Mouse (Mus musculus) heart, embryonic 16.5 days (tissue): ENCODE data around the gene Dnmt3c. TPM values are rescaled to one million over a fixed set of nuclear protein-coding genes. Genes with fewer than 3 reads are reported as not detected.
"Not testable (repeated sequence)": the region's sequence is repeated elsewhere in the genome, so short reads cannot be mapped to it uniquely, and the experiment has no call there.

Experiments used
- ATAC-seq: fragments of 200-750 bp; cut with Nextera tagmentation; replicated peaks from 2 replicates; pipeline ENCODE4 v1.8.0; 2017; ENCODE audit warnings: moderate number of reproducible peaks; ENCODE audit not compliant: insufficient read depth, low FRiP score; ENCODE audit errors: extremely low read depth
- H3K27ac ChIP-seq: fragments of 300-500 bp; sonication (generic); 2 replicates; pipeline ENCODE4 v1.5.1; 2014; ENCODE audit warnings: mild to moderate bottlenecking, low read length, control low read depth, moderate library complexity
- H3K27me3 ChIP-seq: fragments of 300-500 bp; sonication (generic); 2 replicates; pipeline ENCODE4 v1.6.1; 2014; ENCODE audit warnings: low read length, mixed read lengths; ENCODE audit not compliant: control insufficient read depth, insufficient read depth
- H3K36me3 ChIP-seq: fragments of 300-500 bp; sonication (generic); 2 replicates; pipeline ENCODE4 v1.6.1; 2014; ENCODE audit not compliant: control insufficient read depth, insufficient read depth
- H3K4me1 ChIP-seq: fragments of 300-500 bp; sonication (generic); 2 replicates; pipeline ENCODE4 v1.6.1; 2014; ENCODE audit warnings: low read length, mixed read lengths; ENCODE audit not compliant: control insufficient read depth, insufficient read depth
- H3K4me2 ChIP-seq: fragments of 300-500 bp; sonication (generic); 2 replicates; pipeline ENCODE4 v1.6.1; 2014; ENCODE audit warnings: low read depth, mild to moderate bottlenecking, control low read depth, low read length
- H3K4me3 ChIP-seq: fragments of 300-500 bp; sonication (generic); 2 replicates; pipeline ENCODE4 v1.5.1; 2014; ENCODE audit warnings: mild to moderate bottlenecking, control low read depth, low read length
- H3K9ac ChIP-seq: fragments of 300-500 bp; sonication (generic); 2 replicates; pipeline ENCODE4 v1.6.1; 2014; ENCODE audit warnings: low read length, control low read depth
- H3K9me3 ChIP-seq: fragments of 300-500 bp; sonication (generic); replicated peaks from 2 replicates; pipeline ENCODE4 v1.6.1; 2016; ENCODE audit warnings: low read length; ENCODE audit not compliant: control insufficient read depth
- WGBS: fragments of 180-500 bp; shearing (Covaris S2); extraction: QIAGEN DNeasy Blood & Tissue Kit; methylation state at CpG from one replicate; pipeline ENCODE4 v1.1.7; 2014; 5-methylcytosine and 5-hydroxymethylcytosine counted together
- polyA plus RNA-seq: library from polyadenylated mRNA; unstranded; fragments of >200 nt; fragmentation: Nextera tagmentation; extraction: Ambion mirVana; gene quantifications from 2 replicates; pipeline ENCODE4 v1.2.1, GENCODE M21; 2015

The Dnmt3c gene
- polyA plus RNA-seq, 1 experiment from 2014 or later, result not detected

DNA sequence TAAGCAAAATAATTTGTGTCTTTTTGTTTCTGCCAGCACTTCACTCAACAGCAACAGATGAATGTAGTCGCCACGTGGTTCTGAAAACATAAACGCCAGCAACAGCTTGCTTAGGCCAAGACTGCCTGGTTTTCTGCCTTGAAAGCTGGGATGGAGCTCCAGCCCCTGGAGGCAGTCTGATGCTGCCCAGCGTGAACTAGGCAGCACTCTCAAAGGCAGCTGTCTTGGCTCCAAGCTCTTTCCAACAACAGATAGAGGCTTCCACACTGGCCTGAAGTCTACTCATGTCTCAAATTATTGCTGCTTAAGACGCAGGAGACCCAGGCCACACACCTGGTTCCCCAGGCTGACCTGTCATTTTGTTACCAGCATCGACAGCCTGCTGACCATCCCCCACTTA, 6.9 kb downstream of the Dnmt3c start:
- Histone ChIP-seq H3K27me3 (no peaks in the 10 kb centered on the region), H3K36me3 (no peaks in the 10 kb centered on the region), H3K9ac (no peak overlapping the region), H3K4me3 (no peak overlapping the region), H3K9me3 (0 out of 2 replicates have a peak, but pooled peaks cover 2% of the 10 kb centered on the region), H3K4me1 (no peaks in the 10 kb centered on the region), H3K4me2 (no peak overlapping the region), H3K27ac (no peak overlapping the region)
- WGBS, result 51% methylated on average over 6 of the region's 6 CpGs
- no peak for ATAC-seq

- H3K4me1 ChIP-seq, result peaks cover 28% of the 10 kb centered on the region
- no peaks in the 10 kb centered on the region for H3K9me3 ChIP-seq
- no peak overlapping the region; the same call in 1 of the 2 replicates for H3K4me2 ChIP-seq
- H3K27me3 ChIP-seq, result no peaks in the 10 kb centered on the region
- peak overlapping the region; percentile 9; the same call in 1 of the 2 replicates for H3K27ac ChIP-seq
- H3K9ac ChIP-seq, result no peak overlapping the region
- peak; percentile 62; the same call in 1 of the 2 replicates for ATAC-seq
- no peak overlapping the region for H3K4me3 ChIP-seq
- 30% methylated on average over 8 of the region's 8 CpGs for WGBS
- no peaks in the 10 kb centered on the region for H3K36me3 ChIP-seq
These were observed 14.4 kb downstream of the Dnmt3c start for GRCm38 (mm10) chr2:153710701-153711330.

DNA sequence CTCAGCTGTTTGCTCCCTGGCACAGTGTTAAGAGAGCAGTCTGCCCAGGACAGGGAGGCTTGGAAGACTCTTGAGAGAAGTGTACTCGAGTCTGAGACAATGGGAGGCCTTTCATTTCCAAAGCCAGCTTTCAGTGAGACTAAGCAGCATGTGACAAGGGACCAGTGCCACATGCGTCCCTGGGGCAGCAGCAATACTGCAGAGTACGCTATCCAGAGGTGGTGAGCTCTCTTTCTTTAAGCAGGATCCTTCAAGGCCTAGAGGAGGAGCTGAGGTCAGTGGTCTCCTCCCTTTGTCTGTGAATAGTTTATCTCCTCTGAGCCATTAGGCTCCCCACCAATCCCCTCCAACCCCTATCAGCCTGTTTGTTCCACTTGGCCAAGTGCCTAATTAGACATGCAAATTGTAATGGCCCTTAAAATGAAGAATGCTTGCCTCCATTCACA, 16.2 kb downstream of the Dnmt3c start:
- H3K4me3 ChIP-seq, result no peak overlapping the region
- H3K36me3 ChIP-seq, result no peaks in the 10 kb centered on the region
- no peaks in the 10 kb centered on the region for H3K9me3 ChIP-seq
- H3K4me2 ChIP-seq, result peak overlapping the region; percentile 12; the same call in 1 of the 2 replicates
- ATAC-seq, result no peak
- peak overlapping the region; percentile 82 for H3K27ac ChIP-seq
- WGBS, result 32% methylated on average over 3 of the region's 3 CpGs
- no peak overlapping the region; the same call in 1 of the 2 replicates for H3K9ac ChIP-seq
- no peaks in the 10 kb centered on the region for H3K27me3 ChIP-seq
- H3K4me1 ChIP-seq, result peaks cover 28% of the 10 kb centered on the region

- peak overlapping the region; percentile 12; the same call in 1 of the 2 replicates for H3K4me2 ChIP-seq
- peak overlapping the region; percentile 82 for H3K27ac ChIP-seq
- peaks cover 28% of the 10 kb centered on the region for H3K4me1 ChIP-seq
- H3K9ac ChIP-seq, result no peak overlapping the region
- peak; percentile 82 for ATAC-seq
- H3K9me3 ChIP-seq, result no peaks in the 10 kb centered on the region
- no peak overlapping the region for H3K4me3 ChIP-seq
- WGBS, result 27% methylated on average over 4 of the region's 4 CpGs
- H3K27me3 ChIP-seq, result no peaks in the 10 kb centered on the region
- no peaks in the 10 kb centered on the region for H3K36me3 ChIP-seq
These were observed 16.8 kb downstream of the Dnmt3c start for GRCm38 (mm10) chr2:153713227-153713626.

DNA sequence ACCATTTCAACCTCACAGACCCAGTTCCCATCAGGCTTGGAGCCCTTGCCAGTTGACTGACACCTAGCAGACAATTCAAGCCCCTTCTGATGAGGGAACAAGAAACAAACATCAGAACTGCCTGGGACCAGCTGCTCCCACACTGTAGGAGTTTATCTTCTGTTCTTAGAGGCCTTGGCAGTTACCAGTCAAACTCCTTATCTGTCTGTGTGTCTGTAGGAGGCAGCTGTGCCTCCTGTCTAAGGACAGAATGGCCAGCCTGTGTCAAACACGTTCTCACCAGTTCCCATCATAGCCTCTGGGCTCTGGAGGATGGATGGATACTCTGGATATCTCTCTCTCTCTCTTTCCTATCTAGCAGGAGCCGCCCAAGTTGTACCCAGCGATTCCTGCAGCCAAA, 21.4 kb downstream of the Dnmt3c start:
- not testable (repeated sequence) for H3K27ac ChIP-seq, H3K4me3 ChIP-seq, H3K4me1 ChIP-seq, H3K4me2 ChIP-seq, H3K36me3 ChIP-seq, H3K27me3 ChIP-seq, ATAC-seq, H3K9ac ChIP-seq, H3K9me3 ChIP-seq
- 45% methylated on average over 3 of the region's 3 CpGs for WGBS

GRCm38 (mm10) chr2:153723098-153723497, 26.6 kb downstream of the Dnmt3c start:
- Histone ChIP-seq H3K4me3 (no peak overlapping the region), H3K4me1 (0 out of 2 replicates have a peak, but pooled peaks cover 2% of the 10 kb centered on the region), H3K27me3 (no peaks in the 10 kb centered on the region), H3K36me3 (no peaks in the 10 kb centered on the region), H3K4me2 (no peak overlapping the region), H3K9me3 (no peaks in the 10 kb centered on the region), H3K27ac (no peak overlapping the region), H3K9ac (no peak overlapping the region)
- ATAC-seq, result no peak
- WGBS, result 72% methylated on average over 1 of the region's 1 CpGs

GRCm38 (mm10) chr2:153724424-153724823, 28.0 kb downstream of the Dnmt3c start:
- H3K9ac ChIP-seq, result no peak overlapping the region
- no peak overlapping the region for H3K4me2 ChIP-seq
- no peak for ATAC-seq
- no peak overlapping the region for H3K4me3 ChIP-seq
- no peak overlapping the region for H3K27ac ChIP-seq
- 0 out of 2 replicates have a peak, but pooled peaks cover 2% of the 10 kb centered on the region for H3K4me1 ChIP-seq
- H3K27me3 ChIP-seq, result no peaks in the 10 kb centered on the region; the same call in 1 of the 2 replicates
- no peaks in the 10 kb centered on the region for H3K9me3 ChIP-seq
- no peaks in the 10 kb centered on the region for H3K36me3 ChIP-seq
- WGBS, result 57% methylated on average over 2 of the region's 2 CpGs

GRCm38 (mm10) chr2:153724871-153725270, 28.4 kb downstream of the Dnmt3c start:
- Histone ChIP-seq H3K4me3 (no peak overlapping the region), H3K27ac (no peak overlapping the region), H3K4me1 (0 out of 2 replicates have a peak, but pooled peaks cover 2% of the 10 kb centered on the region), H3K9ac (no peak overlapping the region), H3K27me3 (no peaks in the 10 kb centered on the region; the same call in 1 of the 2 replicates), H3K4me2 (no peak overlapping the region), H3K9me3 (no peaks in the 10 kb centered on the region), H3K36me3 (no peaks in the 10 kb centered on the region)
- ATAC-seq, result no peak
- 71% methylated on average over 2 of the region's 2 CpGs for WGBS

DNA sequence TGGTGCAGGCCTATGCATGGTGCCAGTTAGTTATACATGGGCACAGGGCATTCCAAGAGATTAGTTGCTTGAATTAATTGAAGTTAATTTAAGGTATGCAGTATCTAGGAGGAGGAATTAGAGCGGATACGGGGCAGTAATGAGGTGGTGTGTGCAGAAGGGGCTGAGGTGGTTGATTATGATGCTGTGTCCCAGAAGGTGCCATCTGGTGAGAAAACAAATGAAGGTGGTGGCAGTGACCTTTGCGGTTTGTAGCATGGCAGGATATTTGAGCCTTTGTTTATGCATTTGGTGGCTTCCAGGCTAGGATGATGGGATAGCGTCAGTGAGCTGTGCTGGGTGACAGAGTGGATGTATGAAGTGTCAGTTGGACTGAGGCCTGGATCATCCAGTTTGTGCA, 28.8 kb downstream of the Dnmt3c start:
- 89% methylated on average over 4 of the region's 4 CpGs for WGBS
- H3K4me2 ChIP-seq, result no peak overlapping the region
- H3K4me1 ChIP-seq, result 0 out of 2 replicates have a peak, but pooled peaks cover 2% of the 10 kb centered on the region
- ATAC-seq, result no peak
- no peaks in the 10 kb centered on the region for H3K36me3 ChIP-seq
- H3K27me3 ChIP-seq, result no peaks in the 10 kb centered on the region; the same call in 1 of the 2 replicates
- H3K9me3 ChIP-seq, result no peaks in the 10 kb centered on the region
- H3K27ac ChIP-seq, result no peak overlapping the region
- no peak overlapping the region for H3K9ac ChIP-seq
- no peak overlapping the region for H3K4me3 ChIP-seq
